Mouse (Mus musculus): ENCODE measurements around the gene Grwd1.

Grwd1 gene

GRCm38 (mm10) chr7:45797661-45798510, 32.9 kb downstream of the Grwd1 start:
- no peak for DNase-seq

GRCm38 (mm10) chr7:45796950-45797349, 33.8 kb downstream of the Grwd1 start:
- no peak for DNase-seq

GRCm38 (mm10) chr7:45794971-45795370, 35.8 kb downstream of the Grwd1 start:
- no peak for DNase-seq

GRCm38 (mm10) chr7:45793969-45794585, 36.7 kb downstream of the Grwd1 start:
- DNase-seq, result no peak

- no peak for DNase-seq
Observed at GRCm38 (mm10) chr7:45793240-45793639, 37.5 kb downstream of the Grwd1 start.

GRCm38 (mm10) chr7:45791756-45792490, 38.8 kb downstream of the Grwd1 start:
- DNase-seq, result no peak

GRCm38 (mm10) chr7:45790721-45791120, 40.0 kb downstream of the Grwd1 start:
- no peak for DNase-seq

GRCm38 (mm10) chr7:45787642-45788041, 43.1 kb downstream of the Grwd1 start:
- DNase-seq, result no peak

- DNase-seq, result no peak
Observed at GRCm38 (mm10) chr7:45786661-45787413, 43.9 kb downstream of the Grwd1 start.

- DNase-seq, result no peak
Observed at GRCm38 (mm10) chr7:45786136-45786578, 44.6 kb downstream of the Grwd1 start.

- no peak for DNase-seq
Observed at GRCm38 (mm10) chr7:45785388-45786135, 45.2 kb downstream of the Grwd1 start.

- DNase-seq, result no peak
Observed at GRCm38 (mm10) chr7:45784524-45785372, 46.0 kb downstream of the Grwd1 start, which contains the start of gene Sult2b1. Sult2b1 (minus strand) TSS chr7:45784669.

- DNase-seq, result peak in 1 of 2 experiments; percentile 27
Observed at GRCm38 (mm10) chr7:45783511-45784091, 47.1 kb downstream of the Grwd1 start, which contains the start of gene Lmtk3. Lmtk3 (plus strand) TSS chr7:45783738.

GRCm38 (mm10) chr7:45782271-45782670, 48.5 kb downstream of the Grwd1 start:
- DNase-seq, result no peak

GRCm38 (mm10) chr7:45779081-45779641, 51.6 kb downstream of the Grwd1 start:
- peak; percentile 42 to 66 for DNase-seq

- no peak for DNase-seq
Observed at GRCm38 (mm10) chr7:45775237-45775636, 55.5 kb downstream of the Grwd1 start.

All from thymus, adult 18-20 months (tissue).